Mouse (Mus musculus) erythroblast, embryonic 14.5 days (primary cell): Measurements from ENCODE around the gene Usp45.

Experiments
- GATA1 ChIP-seq: IDR thresholded peaks from 2 replicates; pipeline ENCODE4 v1.6.1; 2012; ENCODE audit warnings: low read length, inconsistent platforms, mixed read lengths
- TAL1 ChIP-seq: IDR thresholded peaks from 3 replicates; pipeline ENCODE4 v1.6.1; 2012; ENCODE audit warnings: low read length, inconsistent platforms, mixed read lengths

DNA sequence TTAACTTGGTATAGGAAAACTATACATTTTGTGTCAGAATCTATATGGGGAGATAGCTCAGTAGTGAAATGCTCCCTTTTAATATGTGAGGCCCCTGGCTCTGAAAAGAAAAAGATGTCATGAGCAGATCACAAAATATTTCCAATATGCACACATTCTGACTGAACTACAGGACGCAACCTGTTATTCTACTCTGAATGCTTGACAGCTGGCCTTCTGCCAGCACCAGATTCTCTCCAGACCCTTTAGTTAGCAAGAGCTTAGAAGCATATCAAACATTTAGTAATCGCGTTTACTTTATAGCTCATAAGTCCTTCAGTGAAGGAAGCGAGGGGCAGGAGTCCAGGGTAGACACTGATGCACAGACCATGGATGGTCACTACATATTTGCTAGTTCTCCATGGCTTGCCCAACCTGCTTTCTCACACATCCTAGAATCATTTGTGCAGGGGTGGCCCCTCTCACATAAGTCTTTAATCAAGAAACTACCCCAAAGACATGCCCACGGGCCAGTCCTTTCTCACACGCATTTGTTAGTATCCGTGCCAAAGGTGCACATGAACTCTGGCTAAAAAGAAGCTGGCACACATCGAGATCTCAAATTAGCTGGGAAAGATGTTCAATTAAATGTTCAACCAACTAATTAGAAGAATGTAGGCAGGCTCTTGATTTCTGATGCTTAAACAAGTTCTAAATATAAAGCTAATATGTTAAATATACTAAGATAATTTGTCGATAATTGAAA is 5.4 kb upstream of the Usp45 start:
- TF ChIP-seq GATA1 (no peak), TAL1 (no peak)
